Mouse (Mus musculus): ENCODE results near the gene Atrip. TPM values are rescaled to one million over a fixed set of nuclear protein-coding genes. Genes with fewer than 3 reads are reported as not detected.

Atrip gene
- total RNA-seq, 2 experiments from 2014 or later: 7.6 to 11.6 TPM

DNA sequence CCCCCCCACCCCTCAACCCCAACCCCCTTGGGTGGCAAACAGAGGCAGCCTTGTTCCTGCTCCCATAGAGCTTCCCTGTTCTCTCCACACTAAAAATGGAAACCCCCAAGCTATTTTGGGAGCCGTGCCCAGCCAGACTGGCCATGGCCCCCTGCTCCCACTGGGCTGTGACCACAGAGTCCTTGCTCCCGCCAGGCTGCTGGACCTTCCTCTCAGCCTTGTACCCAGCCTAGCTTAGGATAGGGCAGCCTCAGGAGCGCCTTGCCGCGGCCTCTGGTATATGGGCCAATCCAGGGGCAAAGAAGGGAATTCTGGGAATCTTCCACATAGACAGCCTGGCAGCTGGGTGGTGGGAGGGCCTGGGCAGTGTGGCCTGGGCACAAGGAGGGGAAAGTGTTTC, 23.9 kb upstream of the Atrip start:
- no peak for DNase-seq

DNA sequence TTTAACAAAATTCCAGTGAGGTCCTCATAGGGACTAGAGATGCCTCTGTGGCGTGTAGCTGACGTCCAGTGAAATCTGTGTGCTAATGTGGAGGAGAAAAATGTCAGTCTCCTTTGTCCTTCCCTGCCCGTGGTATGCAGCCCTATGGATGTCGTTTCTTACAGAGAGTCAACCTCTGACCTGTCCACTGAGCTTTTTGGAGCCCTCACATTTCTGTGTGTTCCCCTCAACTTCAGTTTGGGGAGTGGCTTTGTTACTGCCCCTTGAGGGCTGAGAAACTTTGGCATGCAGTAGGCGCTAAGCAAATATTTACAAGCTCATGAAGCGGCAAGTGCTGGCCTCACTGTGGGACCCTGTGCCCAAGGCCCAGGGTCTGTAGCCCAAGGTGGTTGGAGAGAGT, 23.4 kb upstream of the Atrip start:
- DNase-seq: no peak

DNA sequence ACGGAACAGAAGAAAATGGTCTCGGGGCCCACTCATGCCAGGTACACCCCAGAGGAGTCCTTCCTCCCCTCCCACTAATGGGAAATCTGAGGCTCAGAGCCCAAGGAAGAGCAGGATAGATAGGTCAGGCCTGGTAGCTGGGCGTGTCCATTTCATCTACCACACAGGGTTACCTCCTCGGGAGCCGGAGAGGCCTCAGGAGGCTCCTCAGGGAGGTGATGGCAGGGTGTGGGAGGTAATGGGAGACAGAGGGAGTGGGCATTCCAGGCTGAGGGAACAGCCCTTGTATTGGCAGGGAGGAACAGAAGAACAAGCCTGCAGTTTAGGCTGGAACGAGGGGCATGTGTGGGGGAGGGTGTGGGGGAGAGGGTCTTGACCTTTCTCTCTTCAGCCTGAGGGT, 22.9 kb upstream of the Atrip start:
- DNase-seq: no peak

DNA sequence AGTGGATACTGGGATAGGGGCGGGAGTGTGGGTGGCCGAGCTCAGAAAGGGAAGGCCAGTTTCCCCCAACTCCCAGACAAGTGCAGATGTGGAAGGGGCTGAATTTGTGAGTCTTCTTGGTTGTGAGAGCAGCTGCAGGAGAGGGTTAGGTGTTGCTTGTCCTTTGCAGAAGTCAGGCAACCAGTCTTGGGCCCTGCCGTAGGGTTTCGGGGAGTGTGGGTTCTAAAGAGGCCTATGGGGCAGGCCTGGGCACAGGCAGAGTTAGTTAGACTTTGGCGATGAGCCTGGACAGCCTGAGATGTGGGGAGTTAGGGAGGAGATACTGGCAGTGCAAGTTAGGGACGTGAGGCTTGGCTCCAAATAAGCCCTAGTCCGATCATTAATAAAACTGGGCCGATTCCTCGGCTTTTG, 22.3 kb upstream of the Atrip start:
- no peak for DNase-seq

DNA sequence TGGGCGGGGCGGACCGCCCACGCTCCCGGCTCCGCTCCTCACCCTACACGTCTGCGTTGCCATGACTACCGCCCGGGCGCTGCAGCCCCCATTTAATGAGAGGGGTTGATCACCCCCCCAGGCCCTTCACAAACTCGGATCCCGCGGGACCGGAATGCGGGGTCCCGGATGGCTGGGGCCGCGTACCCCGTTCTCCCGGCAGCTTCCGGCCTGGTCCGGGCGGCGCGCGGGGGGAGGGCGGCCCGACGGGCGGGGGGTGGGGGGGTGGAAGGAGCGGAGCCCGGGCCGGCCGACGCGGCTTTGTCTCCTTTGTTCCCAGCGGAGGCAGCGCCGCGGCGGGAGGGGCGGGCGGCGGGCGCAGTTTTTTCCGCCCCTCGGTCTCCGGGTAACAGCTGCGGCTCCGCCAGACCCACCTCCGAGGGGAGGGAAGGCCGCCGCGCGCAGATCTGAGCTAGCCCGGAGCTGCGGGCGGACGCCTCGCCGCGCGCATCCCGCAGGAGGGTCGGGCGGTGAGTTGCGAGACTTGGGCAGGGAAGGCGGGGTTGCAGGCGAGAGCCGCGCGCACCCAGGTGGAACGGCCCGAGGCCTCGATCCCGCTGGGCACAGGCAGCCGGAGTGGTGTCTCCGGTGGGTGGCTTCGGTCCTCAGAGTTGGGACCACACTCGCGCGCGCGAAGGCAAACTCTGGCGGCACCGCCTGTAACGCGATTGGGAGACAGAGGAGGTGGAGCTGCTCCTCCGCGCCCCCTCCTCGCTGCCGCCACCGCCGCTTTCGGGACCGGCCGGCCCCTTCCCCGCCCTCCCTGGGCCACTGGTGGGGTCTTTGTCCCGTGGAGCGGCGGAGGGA, 21.4 kb upstream of the Atrip start, which contains the start of gene Plxnb1:
Gene Plxnb1, plus strand, starts transcription at position 253 of the 846 bp plus-strand sequence.
- peak; percentile 62 for DNase-seq

DNA sequence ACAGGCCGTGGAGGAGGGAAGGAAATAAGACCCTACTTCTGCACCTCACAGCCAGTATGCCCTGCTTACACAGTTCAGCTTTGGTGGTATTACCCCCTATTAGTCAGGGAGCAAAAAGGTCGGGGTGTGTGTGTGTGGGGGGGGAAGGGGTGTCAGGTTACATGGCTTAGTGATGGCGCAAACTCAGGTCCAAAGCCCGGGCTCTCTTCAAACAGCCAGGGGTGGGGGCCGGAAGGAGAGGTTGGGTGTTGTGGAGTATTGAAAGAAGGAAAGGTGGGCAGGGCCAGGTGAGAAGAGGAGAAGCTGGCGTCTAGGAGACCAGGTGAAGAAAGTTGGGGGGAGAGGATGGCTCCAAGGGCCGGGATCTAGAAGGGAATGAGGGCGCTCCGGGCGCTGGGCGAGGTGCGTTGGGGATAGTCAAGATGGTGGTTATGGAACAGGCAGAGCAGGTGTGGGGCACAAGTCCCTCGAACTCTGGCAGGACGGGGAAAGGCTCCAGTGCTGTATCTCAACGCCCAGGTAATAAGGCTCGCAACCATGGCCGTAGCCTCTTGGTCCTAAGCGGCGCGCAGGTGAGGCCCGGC, 20.7 kb upstream of the Atrip start:
- no peak for DNase-seq

DNA sequence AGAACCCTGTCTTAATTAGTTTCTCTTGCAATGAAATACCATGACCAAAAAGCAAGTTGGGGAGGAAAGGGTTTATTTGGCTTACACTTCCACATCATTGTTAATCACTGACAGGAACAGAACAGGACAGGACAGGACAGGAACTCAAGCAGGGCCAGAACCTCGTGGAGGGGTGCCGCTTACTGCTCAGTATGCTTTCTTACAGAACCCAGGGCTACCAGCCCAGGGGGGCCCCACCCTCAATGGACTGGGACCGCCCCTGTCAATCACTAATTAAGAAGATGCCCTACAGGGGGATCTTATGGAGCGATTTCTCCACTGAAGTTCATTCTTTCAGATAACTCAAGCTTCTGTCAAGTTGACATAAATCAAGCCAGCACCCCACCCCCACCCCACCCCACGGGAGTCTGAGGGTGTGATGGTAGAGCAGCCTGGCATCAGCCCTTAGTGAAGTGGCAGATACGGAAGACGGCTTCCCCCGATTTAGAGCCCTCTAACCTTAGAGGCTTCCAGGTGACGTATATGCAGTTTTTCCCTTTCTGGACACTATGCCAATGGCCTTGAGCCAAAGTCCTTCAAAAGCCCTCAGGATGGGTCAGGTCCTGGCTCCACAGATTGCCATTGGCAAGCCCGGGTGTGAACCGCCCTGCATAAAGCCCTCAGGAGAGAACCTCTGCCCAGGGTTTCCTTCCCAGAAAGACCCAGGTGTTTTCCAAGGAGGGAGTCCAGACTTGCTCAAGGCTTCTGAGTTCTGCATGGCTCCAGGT, 20.0 kb upstream of the Atrip start:
- DNase-seq: no peak

DNA sequence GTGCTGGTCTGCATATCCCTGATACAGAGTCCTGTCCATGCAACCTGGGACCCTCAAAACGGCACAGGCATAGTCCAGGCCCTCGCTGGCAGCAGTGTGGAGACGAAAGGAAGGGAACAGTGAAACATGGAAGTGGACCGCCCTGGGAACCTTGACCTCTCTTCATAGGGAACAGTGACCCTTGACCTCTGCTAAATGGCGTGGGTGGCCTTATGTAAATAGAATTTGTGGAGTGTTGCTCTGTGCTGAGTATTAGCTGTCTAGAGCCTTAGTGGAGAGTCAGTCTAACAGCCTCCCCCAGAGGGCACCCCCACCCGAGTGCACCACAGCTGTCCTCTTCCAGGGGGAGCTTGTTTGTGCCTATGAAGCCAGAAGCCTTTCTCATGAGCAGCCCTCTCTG, 18.9 kb upstream of the Atrip start:
- DNase-seq: no peak

DNA sequence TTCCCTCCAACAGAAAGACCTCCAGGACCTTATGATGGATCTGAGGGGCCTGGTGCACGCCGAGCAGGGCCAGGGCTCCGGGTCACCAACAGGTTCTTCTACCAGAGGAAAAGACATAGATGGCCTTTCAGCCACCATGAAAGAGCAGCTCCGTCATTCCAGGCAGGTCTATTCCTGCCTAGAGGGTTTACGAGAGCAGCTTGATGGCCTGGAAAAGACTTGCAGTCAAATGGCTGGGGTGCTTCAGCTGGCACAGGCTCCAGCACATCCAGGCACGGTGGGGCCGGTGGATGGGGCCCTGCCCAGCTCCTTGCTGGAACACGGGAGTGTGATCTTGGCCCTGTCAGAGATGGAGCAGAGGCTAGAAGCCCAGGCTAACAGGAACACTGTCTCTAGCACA, 17.9 kb upstream of the Atrip start:
- no peak for DNase-seq

DNA sequence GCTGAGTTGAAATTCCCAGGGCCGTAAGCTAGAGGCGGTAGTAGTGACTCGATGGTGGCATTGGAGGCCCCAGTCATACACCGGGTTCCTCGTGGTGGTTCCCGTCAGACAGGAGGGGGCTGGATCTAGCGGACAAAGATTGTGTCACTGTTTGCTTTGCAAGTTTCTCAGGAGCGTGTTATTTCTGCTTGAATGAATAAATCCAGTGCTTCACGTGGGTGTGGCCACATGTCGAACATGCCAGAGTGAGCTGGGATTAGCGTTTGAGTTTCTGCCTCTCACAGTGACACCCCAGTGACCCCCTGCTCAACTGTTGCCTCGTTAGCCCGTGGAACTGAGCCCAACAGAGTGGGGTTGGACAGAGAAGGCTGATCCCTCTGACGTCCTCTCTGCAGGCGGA, 16.5 kb upstream of the Atrip start:
- DNase-seq: no peak

DNA sequence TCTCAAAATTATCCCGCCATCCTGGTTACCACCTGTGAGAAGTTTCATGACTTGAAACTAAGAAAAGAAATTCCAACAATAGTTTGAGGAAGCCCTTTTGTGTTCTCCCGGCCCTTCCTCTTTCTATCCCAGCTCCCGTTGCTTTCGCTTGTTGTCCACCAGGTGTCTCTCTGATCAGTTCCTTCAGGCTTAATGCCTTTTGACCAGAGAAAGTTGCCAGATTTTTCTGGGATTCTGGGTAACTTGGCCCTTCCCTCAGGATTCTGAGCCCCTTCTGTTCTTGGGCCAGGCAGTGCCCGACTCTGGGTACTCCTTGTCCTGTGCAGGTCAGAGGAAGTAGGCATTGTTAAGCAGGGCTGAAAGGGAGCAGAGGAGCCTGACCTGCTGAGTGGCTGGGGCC, 14.1 kb upstream of the Atrip start:
- DNase-seq: no peak

DNA sequence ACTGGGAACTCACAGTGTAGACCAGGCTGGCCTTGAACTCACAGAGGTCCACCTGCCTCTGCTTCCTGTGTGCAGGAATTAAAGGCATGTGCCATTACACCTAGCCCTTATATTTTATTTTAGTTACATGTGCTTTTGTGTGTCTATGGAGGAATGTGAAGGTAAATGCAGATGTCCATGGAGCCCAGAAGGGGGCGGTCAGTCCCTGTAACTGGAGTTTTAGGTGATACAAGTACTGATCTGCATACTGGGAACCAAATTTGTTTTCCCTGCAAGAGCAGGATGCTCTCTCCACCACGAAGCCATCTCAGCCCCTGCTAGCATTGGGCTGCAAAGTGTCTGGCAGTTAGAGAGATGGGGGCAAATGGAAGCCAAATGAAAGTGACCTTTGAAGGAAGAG, 11.0 kb upstream of the Atrip start:
- no peak for DNase-seq

DNA sequence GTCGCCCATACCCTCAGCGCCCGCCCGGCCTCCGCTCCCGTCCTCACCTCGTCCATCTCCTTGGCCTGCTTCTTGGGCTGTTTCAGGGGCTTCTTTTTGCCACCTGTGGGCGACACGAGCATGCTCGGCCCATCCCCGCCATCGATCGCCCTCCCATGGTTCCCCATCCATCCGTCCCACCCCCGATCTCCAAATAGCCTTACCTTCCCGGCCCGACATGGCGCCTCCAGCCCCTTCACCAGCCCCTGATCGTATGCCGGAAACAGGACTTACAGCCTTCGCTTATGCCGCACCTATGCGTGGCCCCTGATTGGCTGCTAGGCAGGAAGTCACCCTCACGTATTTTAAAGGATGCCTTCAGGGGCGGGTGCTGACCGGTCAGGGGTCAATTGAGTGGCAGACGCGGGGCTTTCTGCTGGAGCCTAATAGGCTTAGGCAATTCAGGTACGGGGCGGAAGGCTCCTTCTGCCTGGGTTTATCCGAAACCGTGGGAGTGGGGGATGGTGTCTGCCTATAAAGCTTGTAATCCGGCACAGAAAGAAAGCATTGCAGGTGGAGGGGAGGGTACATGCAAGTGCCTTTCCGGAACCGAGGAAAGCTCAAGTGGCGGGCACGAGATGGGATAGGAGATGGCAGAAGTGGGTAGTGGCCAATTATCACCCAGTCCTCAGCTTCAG, 8.3 kb upstream of the Atrip start, which contains the start of the genes Ccdc51 and Tma7:
Gene Ccdc51, plus strand, starts transcription at position 370 of the 677 bp plus-strand sequence.
Gene Tma7, minus strand, starts transcription at position 464 of the 677 bp plus-strand sequence.
- DNase-seq: peak; percentile 65

DNA sequence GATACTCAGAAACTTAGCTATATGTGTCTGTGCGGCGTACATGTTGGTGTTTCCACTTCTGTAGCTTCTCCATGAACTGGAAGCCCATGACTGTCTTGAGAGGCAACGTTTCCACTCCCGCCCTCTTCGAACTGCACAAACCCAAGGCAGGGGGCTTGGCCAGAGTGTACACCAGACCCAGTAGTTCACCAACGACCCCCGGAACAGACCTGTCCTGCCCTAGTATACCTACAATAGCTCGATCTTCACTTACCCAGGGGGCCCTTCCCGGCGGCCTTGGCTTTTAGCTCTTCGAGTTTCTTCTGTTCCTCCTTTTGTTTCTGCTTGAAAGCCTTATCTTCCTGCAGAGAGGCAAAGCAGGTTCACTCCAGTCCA, 7.8 kb upstream of the Atrip start:
- DNase-seq: no peak

DNA sequence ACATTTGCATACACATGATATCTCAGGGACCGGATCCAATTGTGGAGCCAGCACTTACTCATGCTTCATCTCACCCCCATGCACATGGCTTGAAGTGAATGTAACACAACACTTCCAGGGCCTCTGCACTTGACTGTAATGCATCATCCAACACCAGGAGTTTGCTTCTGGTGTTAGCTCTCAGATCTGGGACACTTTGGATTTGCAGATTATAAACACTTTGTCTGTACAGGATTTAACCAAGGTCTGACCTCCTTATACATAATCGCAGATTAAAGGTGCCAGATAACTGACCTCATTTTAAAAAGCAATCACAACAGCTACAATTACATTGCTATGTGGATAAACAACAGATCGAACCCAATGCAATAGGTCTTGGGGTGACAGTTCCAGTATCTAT, 6.6 kb upstream of the Atrip start:
- DNase-seq: no peak

DNA sequence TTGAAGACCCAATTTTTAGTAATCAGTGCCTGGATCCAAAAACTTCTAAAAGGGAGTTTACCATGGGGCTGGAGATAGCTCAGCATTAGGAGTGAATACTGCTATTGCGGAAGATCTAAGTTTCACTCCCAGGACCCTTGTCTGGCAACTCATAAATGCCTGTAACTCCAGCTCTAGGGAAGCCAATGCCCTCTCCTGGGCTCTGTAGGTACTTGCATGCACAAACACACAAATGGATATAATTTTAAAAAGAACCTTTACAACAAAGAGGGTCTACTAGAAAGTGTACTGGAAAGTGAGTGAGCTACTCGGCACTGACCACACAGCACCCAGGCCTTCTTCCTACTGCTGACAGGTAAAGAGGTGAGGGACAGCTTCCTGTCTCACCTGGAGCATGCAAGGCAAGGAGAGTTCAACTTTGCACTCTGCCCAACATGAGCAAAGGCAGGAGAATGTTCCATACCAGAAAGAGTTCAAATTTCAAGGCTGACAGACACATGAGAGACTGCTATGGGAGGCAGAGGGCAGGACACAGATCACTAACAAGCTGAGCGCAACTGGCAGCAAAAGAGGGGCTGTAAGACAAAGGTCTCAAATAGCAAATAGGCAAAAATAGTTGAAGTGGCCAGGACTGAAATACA, 5.7 kb downstream of the Atrip start:
- no peak for DNase-seq

DNA sequence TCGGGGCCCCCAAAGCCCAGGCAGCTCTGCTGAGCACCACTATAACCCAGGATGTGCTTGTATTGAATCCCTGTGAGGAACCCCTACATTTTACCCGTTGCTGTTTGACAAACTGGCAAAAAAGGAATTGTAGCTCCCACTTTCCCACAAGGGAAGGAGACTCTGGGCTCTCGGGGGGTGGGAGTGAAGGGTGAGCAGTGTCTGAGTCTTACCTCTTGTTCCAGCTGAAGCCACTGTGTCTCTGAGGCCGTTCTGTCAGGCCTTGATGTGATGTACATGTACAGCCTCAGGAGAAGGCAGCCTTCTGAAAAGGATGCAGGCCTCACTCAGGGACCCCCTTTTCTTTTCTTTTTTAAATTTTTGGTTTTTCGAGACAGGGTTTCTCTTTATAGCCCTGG, 13.0 kb downstream of the Atrip start:
- no peak for DNase-seq

DNA sequence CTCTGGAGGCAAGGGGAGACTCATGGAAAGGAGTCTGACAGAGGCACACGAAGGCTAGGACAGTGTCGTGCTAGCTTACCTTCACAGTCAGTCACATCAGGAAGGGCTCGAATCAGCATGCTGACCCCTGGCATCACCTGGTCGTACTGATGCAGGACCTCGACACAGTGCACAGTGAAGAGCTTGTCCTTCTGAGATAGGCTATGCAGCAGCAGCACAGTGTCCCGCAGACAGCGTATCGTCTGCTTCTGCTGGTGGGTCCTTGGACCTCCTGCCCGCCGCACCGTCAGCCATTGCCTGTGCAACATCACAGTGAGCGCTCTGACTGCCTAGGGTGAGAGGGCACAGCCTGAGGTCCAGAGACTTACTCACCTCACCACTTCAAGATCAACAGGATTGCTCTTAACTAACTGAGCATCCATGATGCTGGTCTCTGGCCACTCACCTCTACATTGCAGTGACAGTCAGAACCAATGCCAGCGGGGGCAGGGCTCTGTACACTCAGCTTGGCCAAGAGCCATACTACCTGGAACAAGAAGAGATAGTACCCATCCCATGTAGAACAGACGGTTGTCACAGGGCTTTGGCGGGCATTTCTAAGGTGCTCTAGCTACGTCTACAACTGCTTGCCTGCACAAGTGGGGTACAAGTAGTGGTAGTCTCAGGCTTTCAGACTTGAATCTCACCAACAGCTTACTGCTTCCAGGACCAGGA, 13.6 kb downstream of the Atrip start:
- DNase-seq: no peak

DNA sequence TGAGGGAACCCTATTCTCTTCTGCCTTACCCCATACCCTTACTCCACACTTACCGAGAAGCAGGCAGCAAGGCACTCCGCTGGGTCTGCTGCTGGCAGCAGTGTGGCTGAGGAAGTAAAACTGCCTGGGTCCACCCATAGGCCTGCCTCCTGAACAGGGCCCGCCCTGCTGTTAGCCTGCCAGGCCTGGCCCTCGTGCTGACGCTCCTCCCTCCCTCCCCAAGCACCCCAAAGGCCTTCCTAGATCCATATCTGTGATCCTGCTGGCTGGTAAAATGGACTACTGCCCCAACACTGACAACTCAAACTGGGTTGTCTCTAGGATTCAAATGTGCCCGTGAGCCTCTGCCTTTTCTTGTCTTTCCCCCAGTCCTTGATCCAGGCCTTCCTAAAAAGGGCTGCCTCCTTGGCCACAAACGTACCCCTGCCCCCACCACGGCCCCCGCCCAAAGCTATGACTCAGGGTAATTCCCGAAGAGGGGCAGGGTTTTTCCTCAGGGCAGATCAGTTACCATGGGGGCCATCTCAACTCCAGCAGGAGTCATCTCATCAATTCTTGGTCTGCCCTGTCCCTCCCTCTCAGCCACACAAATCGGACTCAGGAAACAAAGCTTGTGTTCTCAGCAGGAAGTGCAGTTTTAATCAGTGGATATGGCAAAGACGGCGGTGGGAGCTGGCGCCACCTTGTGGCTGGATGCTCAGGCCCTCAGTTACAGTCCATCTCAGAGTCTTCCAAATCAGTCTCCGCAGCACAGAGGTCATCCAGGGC, 14.6 kb downstream of the Atrip start, which contains the start of gene Trex1:
Gene Trex1, minus strand, starts transcription at position 599 of the 768 bp plus-strand sequence.
- DNase-seq: peak; percentile 89

DNA sequence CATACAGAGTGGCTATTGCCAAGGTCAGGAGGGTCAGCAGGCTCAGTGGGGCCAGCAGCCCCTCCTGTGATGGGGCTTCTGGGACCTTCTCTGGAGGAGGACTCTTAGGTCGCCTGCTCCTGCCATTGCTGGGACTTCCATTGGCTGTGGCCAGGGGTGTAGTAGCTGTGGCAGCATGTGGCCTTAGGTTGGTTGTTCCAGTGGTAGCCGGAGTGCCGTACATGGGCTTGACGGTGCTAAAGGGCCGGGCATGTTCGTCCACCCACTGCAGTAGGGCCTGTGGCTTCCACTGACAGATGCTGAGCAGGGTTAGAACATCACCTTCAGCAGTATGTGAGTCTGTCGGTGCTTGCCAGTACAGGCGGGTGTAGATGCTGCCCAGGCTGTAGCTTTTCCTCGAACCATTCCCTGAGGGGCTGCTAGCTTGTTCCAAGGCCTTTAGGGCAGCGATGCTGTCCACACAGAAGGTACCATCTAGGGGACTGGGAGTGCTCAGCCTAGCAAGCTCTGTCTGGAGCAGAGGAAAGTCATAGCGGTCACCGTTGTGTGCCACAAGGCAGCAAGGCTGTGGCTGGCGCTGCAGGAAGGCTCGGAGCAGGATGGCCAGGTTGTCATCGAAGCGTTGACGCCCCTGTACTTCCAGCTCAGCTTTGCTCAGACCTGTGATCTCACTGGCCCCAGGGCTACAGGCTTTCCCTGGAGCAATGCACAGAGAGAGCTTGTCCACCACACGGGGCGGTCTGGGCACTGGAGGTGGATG, 15.7 kb downstream of the Atrip start:
- no peak for DNase-seq
